Mouse (Mus musculus) midbrain, embryonic 14.5 days (tissue): ENCODE results near the gene Col4a2. TPM values are rescaled to one million over a fixed set of nuclear protein-coding genes. Genes with fewer than 3 reads are reported as not detected.

Source experiments
- ATAC-seq: fragments of 200-750 bp; cut with Nextera tagmentation; 2 replicates; pipeline ENCODE4 v1.8.0; 2017; ENCODE audit warnings: moderate number of reproducible peaks, moderate library complexity; ENCODE audit not compliant: low FRiP score, low TSS enrichment
- DNase-seq: peaks from one replicate; pipeline ENCODE4 v3.0.0-alpha.2; 2015
- H3K27ac ChIP-seq: fragments of 300-500 bp; sonication (generic); replicated peaks from 2 replicates; pipeline ENCODE4 v1.5.1; 2014; ENCODE audit warnings: mild to moderate bottlenecking, low read depth, low read length, moderate library complexity
- H3K27me3 ChIP-seq: fragments of 300-500 bp; sonication (generic); 2 replicates; pipeline ENCODE4 v1.6.1; 2014; ENCODE audit warnings: low read length, control low read depth, mixed read lengths; ENCODE audit not compliant: control insufficient read depth, insufficient read depth
- H3K36me3 ChIP-seq: fragments of 300-500 bp; sonication (generic); 2 replicates; pipeline ENCODE4 v1.6.1; 2014; ENCODE audit warnings: low read length, control low read depth; ENCODE audit not compliant: control insufficient read depth, insufficient read depth
- H3K4me1 ChIP-seq: fragments of 300-500 bp; sonication (generic); 2 replicates; pipeline ENCODE4 v1.6.1; 2014; ENCODE audit warnings: mild to moderate bottlenecking, antibody characterized with exemption, low read length, control low read depth; ENCODE audit not compliant: control insufficient read depth, insufficient read depth
- H3K4me2 ChIP-seq: fragments of 300-500 bp; sonication (generic); 2 replicates; pipeline ENCODE4 v1.6.1; 2014; ENCODE audit warnings: mild to moderate bottlenecking, low read length, moderate library complexity
- H3K4me3 ChIP-seq: fragments of 300-500 bp; sonication (generic); replicated peaks from 2 replicates; pipeline ENCODE4 v1.5.1; 2014; ENCODE audit warnings: low read depth, low read length
- H3K9ac ChIP-seq: fragments of 300-500 bp; sonication (generic); replicated peaks from 2 replicates; pipeline ENCODE4 v1.6.1; 2014; ENCODE audit warnings: mild to moderate bottlenecking, low read length, moderate library complexity
- H3K9me3 ChIP-seq: fragments of 300-500 bp; sonication (generic); 2 replicates; pipeline ENCODE4 v1.6.1; 2016; ENCODE audit warnings: low read length, control low read depth, mixed read lengths; ENCODE audit not compliant: control insufficient read depth
- WGBS: fragments of 180-500 bp; shearing (Covaris S2); extraction: QIAGEN DNeasy Blood & Tissue Kit; methylation state at CpG from one replicate; pipeline ENCODE4 v1.1.7; 2014; 5-methylcytosine and 5-hydroxymethylcytosine counted together
- polyA plus RNA-seq: library from polyadenylated mRNA; unstranded; fragments of >200 nt; fragmentation: Nextera tagmentation; extraction: Ambion mirVana; gene quantifications from 2 replicates; pipeline ENCODE4 v1.2.1, GENCODE M21; 2014

Col4a2 gene
- polyA plus RNA-seq, 1 experiment from 2014 or later, result 40.7 TPM

- no peaks in the 10 kb centered on the region for H3K27me3 ChIP-seq
- H3K9ac ChIP-seq, result no peak overlapping the region
- DNase-seq (no peak), ATAC-seq (no peak)
- 86% methylated on average over 6 of the region's 6 CpGs for WGBS
- H3K27ac ChIP-seq, result no peak overlapping the region
- H3K36me3 ChIP-seq, result no peaks in the 10 kb centered on the region
- H3K4me1 ChIP-seq, result no peaks in the 10 kb centered on the region
- no peaks in the 10 kb centered on the region for H3K9me3 ChIP-seq
- no peak overlapping the region for H3K4me3 ChIP-seq
- H3K4me2 ChIP-seq, result no peak overlapping the region
Measured at GRCm38 (mm10) chr8:11324801-11325395, 12.3 kb downstream of the Col4a2 start.

- 64% methylated on average over 4 of the region's 4 CpGs for WGBS
- H3K4me3 ChIP-seq, result no peak overlapping the region
- ATAC-seq (no peak), DNase-seq (no peak)
- no peak overlapping the region for H3K4me2 ChIP-seq
- no peaks in the 10 kb centered on the region for H3K4me1 ChIP-seq
- no peak overlapping the region for H3K27ac ChIP-seq
- no peak overlapping the region for H3K9ac ChIP-seq
- H3K9me3 ChIP-seq, result no peaks in the 10 kb centered on the region
- no peaks in the 10 kb centered on the region for H3K36me3 ChIP-seq
- no peaks in the 10 kb centered on the region for H3K27me3 ChIP-seq
Measured at GRCm38 (mm10) chr8:11327298-11327697, 14.7 kb downstream of the Col4a2 start.

- H3K27me3 ChIP-seq, result no peaks in the 10 kb centered on the region
- H3K4me1 ChIP-seq, result no peaks in the 10 kb centered on the region
- H3K9ac ChIP-seq, result no peak overlapping the region
- no peak for ATAC-seq
- no peak overlapping the region for H3K4me3 ChIP-seq
- 53% methylated on average over 5 of the region's 5 CpGs for WGBS
- no peaks in the 10 kb centered on the region for H3K9me3 ChIP-seq
- DNase-seq, result no peak
- H3K36me3 ChIP-seq, result no peaks in the 10 kb centered on the region
- no peak overlapping the region for H3K4me2 ChIP-seq
- H3K27ac ChIP-seq, result no peak overlapping the region
Measured at GRCm38 (mm10) chr8:11327722-11328417, 15.3 kb downstream of the Col4a2 start.

- H3K4me2 ChIP-seq, result no peak overlapping the region
- H3K27me3 ChIP-seq, result no peaks in the 10 kb centered on the region
- H3K4me1 ChIP-seq, result no peaks in the 10 kb centered on the region
- 86% methylated on average over 4 of the region's 4 CpGs for WGBS
- no peaks in the 10 kb centered on the region for H3K36me3 ChIP-seq
- ATAC-seq, result no peak
- H3K27ac ChIP-seq, result no peak overlapping the region
- DNase-seq, result no peak
- no peaks in the 10 kb centered on the region for H3K9me3 ChIP-seq
- H3K9ac ChIP-seq, result no peak overlapping the region
- no peak overlapping the region for H3K4me3 ChIP-seq
Measured at GRCm38 (mm10) chr8:11331561-11331960, 19.0 kb downstream of the Col4a2 start.

- no peaks in the 10 kb centered on the region for H3K36me3 ChIP-seq
- H3K27ac ChIP-seq, result no peak overlapping the region
- H3K4me3 ChIP-seq, result no peak overlapping the region
- H3K27me3 ChIP-seq, result no peaks in the 10 kb centered on the region
- H3K4me2 ChIP-seq, result no peak overlapping the region
- 81% methylated on average over 6 of the region's 6 CpGs for WGBS
- H3K9me3 ChIP-seq, result no peaks in the 10 kb centered on the region
- no peak for DNase-seq
- no peaks in the 10 kb centered on the region for H3K4me1 ChIP-seq
- ATAC-seq, result no peak
- H3K9ac ChIP-seq, result no peak overlapping the region
Measured at GRCm38 (mm10) chr8:11333746-11334145, 21.1 kb downstream of the Col4a2 start.

- DNase-seq (no peak), ATAC-seq (no peak)
- H3K27me3 ChIP-seq, result no peaks in the 10 kb centered on the region
- no peak overlapping the region for H3K27ac ChIP-seq
- H3K9ac ChIP-seq, result no peak overlapping the region
- H3K4me1 ChIP-seq, result no peaks in the 10 kb centered on the region
- 96% methylated on average over 3 of the region's 3 CpGs for WGBS
- H3K9me3 ChIP-seq, result no peaks in the 10 kb centered on the region
- no peak overlapping the region for H3K4me2 ChIP-seq
- H3K36me3 ChIP-seq, result no peaks in the 10 kb centered on the region
- no peak overlapping the region for H3K4me3 ChIP-seq
Measured at GRCm38 (mm10) chr8:11334493-11334892, 21.9 kb downstream of the Col4a2 start.

- no peak overlapping the region for H3K9ac ChIP-seq
- H3K4me2 ChIP-seq, result no peak overlapping the region
- no peak overlapping the region for H3K4me3 ChIP-seq
- H3K27me3 ChIP-seq, result no peaks in the 10 kb centered on the region
- no peaks in the 10 kb centered on the region for H3K4me1 ChIP-seq
- H3K9me3 ChIP-seq, result no peaks in the 10 kb centered on the region
- H3K27ac ChIP-seq, result no peak overlapping the region
- 92% methylated on average over 4 of the region's 4 CpGs for WGBS
- DNase-seq, result no peak
- H3K36me3 ChIP-seq, result no peaks in the 10 kb centered on the region
- ATAC-seq, result no peak
Measured at GRCm38 (mm10) chr8:11335238-11335637, 22.6 kb downstream of the Col4a2 start.

- Histone ChIP-seq H3K4me2 (no peak overlapping the region), H3K9me3 (no peaks in the 10 kb centered on the region), H3K4me3 (no peak overlapping the region), H3K27ac (no peak overlapping the region), H3K4me1 (no peaks in the 10 kb centered on the region), H3K9ac (no peak overlapping the region), H3K27me3 (no peaks in the 10 kb centered on the region), H3K36me3 (no peaks in the 10 kb centered on the region)
- WGBS, result 86% methylated on average over 5 of the region's 5 CpGs
- no peak for DNase-seq
- no peak for ATAC-seq
Measured at GRCm38 (mm10) chr8:11336346-11336745, 23.7 kb downstream of the Col4a2 start.

- Histone ChIP-seq H3K4me3 (no peak overlapping the region), H3K9me3 (no peaks in the 10 kb centered on the region), H3K9ac (no peak overlapping the region), H3K4me1 (no peaks in the 10 kb centered on the region), H3K27ac (no peak overlapping the region), H3K36me3 (no peaks in the 10 kb centered on the region), H3K4me2 (no peak overlapping the region), H3K27me3 (no peaks in the 10 kb centered on the region)
- ATAC-seq, result no peak
- no peak for DNase-seq
- 88% methylated on average over 10 of the region's 10 CpGs for whole genome bisulfite sequencing
Measured at GRCm38 (mm10) chr8:11337642-11338041, 25.0 kb downstream of the Col4a2 start.
